Mouse (Mus musculus) CH12.LX (cell line): ENCODE results near the gene Cfap97d1. TPM values are rescaled to one million over a fixed set of nuclear protein-coding genes. Genes with fewer than 3 reads are reported as not detected.

Source experiments
- DNase-seq: peaks from one replicate; pipeline ENCODE4 v3.0.0-alpha.2; 2013; ENCODE audit errors: extremely low read depth
- H3K27ac ChIP-seq: 2 replicates; pipeline ENCODE4 v1.5.1; 2012; ENCODE audit warnings: low read depth, mild to moderate bottlenecking, control low read depth, moderate library complexity; ENCODE audit not compliant: insufficient read depth
- H3K27me3 ChIP-seq: replicated peaks from 2 replicates; pipeline ENCODE3; 2012; ENCODE audit warnings: inconsistent platforms
- H3K36me3 ChIP-seq, 2 experiments: replicated peaks in 1 of 2; 2 replicates each; pipeline versions ENCODE3 to v1.6.1; 2012; ENCODE audit warnings: inconsistent platforms in 1 of 2, low read length in 1 of 2, mild to moderate bottlenecking in 1 of 2, mixed read lengths in 1 of 2, moderate library complexity in 1 of 2; ENCODE audit not compliant: control insufficient read depth in 1 of 2, insufficient read depth in 1 of 2
- H3K4me1 ChIP-seq, 2 experiments: 2 replicates each; pipeline ENCODE4 v1.6.1; 2012; ENCODE audit warnings: inconsistent platforms in 1 of 2, moderate library complexity in 1 of 2; ENCODE audit not compliant: insufficient read depth in 2 of 2, control insufficient read depth in 1 of 2
- H3K4me2 ChIP-seq: 2 replicates; pipeline ENCODE4 v1.6.1; 2012; ENCODE audit warnings: low read depth, mild to moderate bottlenecking, control low read depth; ENCODE audit not compliant: poor library complexity, insufficient read depth, severe bottlenecking
- H3K4me3 ChIP-seq, 3 experiments: fragments of 150-350 bp in 1 of 3; sonication (generic) in 1 of 3; replicated peaks in 1 of 3; 2 replicates each; pipeline versions ENCODE3 to v1.5.1; 2011 to 2012; ENCODE audit warnings: low read depth in 2 of 3, low read length in 2 of 3, mild to moderate bottlenecking in 2 of 3, moderate library complexity in 2 of 3, control low read depth in 1 of 3, improper control_type of control experiment in 1 of 3, inconsistent platforms in 1 of 3, mixed read lengths in 1 of 3; ENCODE audit not compliant: poor library complexity in 1 of 3
- H3K79me2 ChIP-seq: replicated peaks from 2 replicates; pipeline ENCODE4 v1.6.1; 2012; ENCODE audit warnings: mild to moderate bottlenecking, moderate library complexity; ENCODE audit not compliant: control insufficient read depth, poor library complexity, insufficient read depth, severe bottlenecking; ENCODE audit errors: extremely low read depth
- H3K9ac ChIP-seq: 2 replicates; pipeline ENCODE4 v1.6.1; 2012; ENCODE audit warnings: low read depth, mild to moderate bottlenecking, control low read depth, moderate library complexity; ENCODE audit not compliant: insufficient read depth
- H3K9me3 ChIP-seq: replicated peaks from 2 replicates; pipeline ENCODE3; 2012; ENCODE audit warnings: low read length, inconsistent platforms, mixed read lengths
- BHLHE40 ChIP-seq: IDR thresholded peaks from 2 replicates; pipeline ENCODE4 v1.6.1; 2011; ENCODE audit warnings: mild to moderate bottlenecking, low read depth, low read length, improper control_type of control experiment
- CTCF ChIP-seq, 2 experiments: IDR thresholded peaks in 1 of 2; conservative IDR thresholded peaks in 1 of 2; 2 replicates each; pipeline ENCODE4 v1.5.1; 2011 to 2012; ENCODE audit warnings: low read depth in 2 of 2, low read length in 2 of 2, improper control_type of control experiment in 1 of 2, inconsistent platforms in 1 of 2, mild to moderate bottlenecking in 1 of 2, moderate library complexity in 1 of 2
- JUND ChIP-seq: conservative IDR thresholded peaks from 2 replicates; pipeline ENCODE4 v1.6.1; 2011; ENCODE audit warnings: low read depth, low read length, improper control_type of control experiment
- KAT2A ChIP-seq: IDR thresholded peaks from 2 replicates; pipeline ENCODE4 v1.6.1; 2012; ENCODE audit warnings: low read length, improper control_type of control experiment, inconsistent platforms; ENCODE audit not compliant: insufficient replicate concordance
- MAFK ChIP-seq: IDR thresholded peaks from 2 replicates; pipeline ENCODE4 v1.6.1; 2011; ENCODE audit warnings: low read length, improper control_type of control experiment; ENCODE audit not compliant: insufficient replicate concordance
- MAZ ChIP-seq: IDR thresholded peaks from 2 replicates; pipeline ENCODE4 v1.6.1; 2012; ENCODE audit warnings: low read depth, mild to moderate bottlenecking, inconsistent platforms, low read length, improper control_type of control experiment, moderate library complexity
- MEF2A ChIP-seq: IDR thresholded peaks from 2 replicates; pipeline ENCODE4 v1.6.1; 2014; ENCODE audit warnings: low read depth, mild to moderate bottlenecking, inconsistent platforms, low read length, improper control_type of control experiment, borderline replicate concordance
- POLR2A ChIP-seq: IDR thresholded peaks from 2 replicates; pipeline ENCODE4 v1.6.1; 2011; ENCODE audit warnings: low read depth, mild to moderate bottlenecking, improper control_type of control experiment, low read length
- RAD21 ChIP-seq: IDR thresholded peaks from 2 replicates; pipeline ENCODE4 v1.6.1; 2011; ENCODE audit warnings: low read depth, mild to moderate bottlenecking, low read length, improper control_type of control experiment, moderate library complexity
- RCOR1 ChIP-seq: conservative IDR thresholded peaks from 2 replicates; pipeline ENCODE4 v1.6.1; 2012; ENCODE audit warnings: low read depth, mild to moderate bottlenecking, inconsistent platforms, low read length, improper control_type of control experiment
- UBTF ChIP-seq: IDR thresholded peaks from 2 replicates; pipeline ENCODE4 v1.6.1; 2012; ENCODE audit warnings: low read depth, mild to moderate bottlenecking, inconsistent platforms, low read length, improper control_type of control experiment, moderate library complexity
- USF1 ChIP-seq: IDR thresholded peaks from 2 replicates; pipeline ENCODE4 v1.6.1; 2014; ENCODE audit warnings: low read depth, mild to moderate bottlenecking, inconsistent platforms, low read length, improper control_type of control experiment
- ZMIZ1 ChIP-seq: IDR thresholded peaks from 2 replicates; pipeline ENCODE4 v1.6.1; 2012; ENCODE audit warnings: low read depth, mild to moderate bottlenecking, inconsistent platforms, low read length, improper control_type of control experiment
- dilution Hi-C: fragments of 300-500 bp; cut with MboI; formaldehyde crosslinking; loops from 2 replicates; pipeline ENCODE4 v1.14.3; 2020; ENCODE audit warnings: low sequenced_read_pairs; ENCODE audit not compliant: extremely low pct_unique_long_range_greater_than_20kb, extremely low pct_ligation_motif_present
- in situ Hi-C: fragments of 300-500 bp; cut with MboI; formaldehyde crosslinking; loops from 3 replicates; pipeline ENCODE4 v1.14.3; 2019; ENCODE audit warnings: low sequenced_read_pairs, low pct_ligation_motif_present, low pct_unique_long_range_greater_than_20kb, mixed read lengths
- polyA plus RNA-seq: library from polyadenylated mRNA; unstranded; fragments of >175 nt; gene quantifications from 2 replicates; pipeline ENCODE4 v1.2.1, GENCODE M21; 2012; ENCODE audit warnings: low read depth; ENCODE audit not compliant: insufficient read length
- total RNA-seq, 2 experiments: library from RNA; depleted of rRNA; stranded (reverse); fragments of 300-350 nt in 1 of 2; fragments of >200 nt in 1 of 2; gene quantifications; 2 replicates each; pipeline ENCODE4 v1.2.3; 2012 to 2014

Gene Cfap97d1
- total and polyA plus RNA-seq, 3 experiments: not detected

GRCm38 (mm10) chr11:101991813-101992212, 7.7 kb downstream of the Cfap97d1 start:
- H3K27me3 ChIP-seq: peaks cover 89% of the 10 kb centered on the region
- no peaks in the 10 kb centered on the region for H3K9me3 ChIP-seq
- H3K79me2 ChIP-seq: no peaks in the 10 kb centered on the region
- H3K36me3 ChIP-seq: no peaks in the 10 kb centered on the region
- no peak overlapping the region for H3K4me2 ChIP-seq
- DNase-seq: no peak
- in situ Hi-C loops (no loop called here), dilution Hi-C loops (no loop called here)
- TF ChIP-seq USF1: no peak
- TF ChIP-seq JUND: no peak
- no peak for TF ChIP-seq BHLHE40
- no peak for TF ChIP-seq CTCF (conservative IDR thresholded peaks at IDR 0.05 in 1 of 2, IDR thresholded peaks at IDR 0.05 in 1 of 2; ENCODE audit: low read depth in 2 of 2, low read length in 2 of 2)
- no peak for TF ChIP-seq ZMIZ1
- no peak for TF ChIP-seq MEF2A
- no peak for TF ChIP-seq POLR2A
- TF ChIP-seq UBTF: no peak
- TF ChIP-seq RAD21: no peak
- no peak for TF ChIP-seq MAZ
- no peak for TF ChIP-seq KAT2A
- no peak overlapping the region for H3K27ac ChIP-seq
- H3K4me3 ChIP-seq: no peak overlapping the region
- no peak overlapping the region for H3K9ac ChIP-seq
- no peaks in the 10 kb centered on the region for H3K4me1 ChIP-seq

- H3K4me3 ChIP-seq: no peak overlapping the region
- no peak for DNase-seq
- no peak overlapping the region for H3K4me2 ChIP-seq
- in situ Hi-C loops: no loop called here
- H3K79me2 ChIP-seq: no peaks in the 10 kb centered on the region
- H3K9me3 ChIP-seq: no peaks in the 10 kb centered on the region
- TF ChIP-seq USF1 (no peak), MAFK (no peak), POLR2A (no peak)
- TF ChIP-seq, all 38 proteins: peak for 0
- Histone ChIP-seq H3K9ac (no peak overlapping the region), H3K27me3 (peaks cover 86% of the 10 kb centered on the region), H3K36me3 (no peaks in the 10 kb centered on the region), H3K4me1 (no peaks in the 10 kb centered on the region), H3K27ac (no peak overlapping the region)
- dilution Hi-C loops: no loop called here
These were observed 8.3 kb downstream of the Cfap97d1 start for GRCm38 (mm10) chr11:101992411-101992810.

GRCm38 (mm10) chr11:101994100-101994499, 10.0 kb downstream of the Cfap97d1 start:
- dilution Hi-C loops (no loop called here), in situ Hi-C loops (no loop called here)
- Histone ChIP-seq H3K36me3 (no peaks in the 10 kb centered on the region), H3K27me3 (peaks cover 76% of the 10 kb centered on the region), H3K79me2 (no peaks in the 10 kb centered on the region), H3K9me3 (no peaks in the 10 kb centered on the region), H3K27ac (no peak overlapping the region), H3K9ac (no peak overlapping the region), H3K4me2 (no peak overlapping the region), H3K4me3 (no peak overlapping the region), H3K4me1 (no peaks in the 10 kb centered on the region)
- no peak for TF ChIP-seq RCOR1
- DNase-seq: no peak
